Mouse (Mus musculus) hindlimb bud, embryonic 11.5 days (tissue): ENCODE results near the gene Mybphl.
A peak's percentile ranks its signal among the peaks of the same experiment; 100 is the strongest.

ENCODE experiments used
- DNase-seq: peaks from one replicate; pipeline ENCODE4 v3.0.0-alpha.2; 2012; ENCODE audit warnings: low read depth, low spot score; ENCODE audit errors: extremely low spot score

Mybphl gene

DNA sequence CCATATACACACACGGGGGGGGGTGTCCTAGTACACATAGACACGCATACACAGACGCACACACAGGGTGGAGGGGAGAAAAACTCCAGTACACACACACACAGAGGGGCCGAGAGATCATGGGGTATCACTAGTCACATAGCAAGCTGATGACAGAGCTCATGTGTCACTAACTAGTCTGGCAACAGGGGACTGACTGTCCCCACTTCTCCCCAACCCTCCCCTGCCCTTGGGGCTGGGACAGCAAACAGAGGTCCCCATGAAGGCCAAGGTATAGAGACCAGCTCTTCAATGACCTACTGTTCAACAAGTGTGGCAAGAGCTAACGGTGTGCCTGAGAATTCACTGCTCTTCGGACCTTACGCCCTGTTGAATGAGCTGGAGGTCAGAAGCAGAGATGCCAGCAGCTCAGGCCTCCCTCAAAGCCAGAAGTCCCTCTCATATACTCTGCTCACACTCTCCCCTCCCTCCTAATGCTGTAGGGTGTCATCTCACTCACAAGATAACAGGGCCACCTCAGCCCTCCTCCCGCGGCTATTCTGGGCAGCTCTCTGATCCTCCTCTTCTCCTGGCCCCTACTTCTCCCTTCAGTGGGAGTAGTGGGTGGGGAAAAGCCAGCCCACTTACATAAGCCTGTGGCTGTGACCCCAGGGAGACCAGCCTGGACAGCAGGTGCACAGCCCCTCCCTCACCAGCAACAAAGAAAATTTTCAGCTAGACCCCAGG lies at the start of gene Mybphl:
TSS of gene Mybphl (plus strand) at position 642 of the 726 bp plus-strand sequence.
- DNase-seq: no peak

DNA sequence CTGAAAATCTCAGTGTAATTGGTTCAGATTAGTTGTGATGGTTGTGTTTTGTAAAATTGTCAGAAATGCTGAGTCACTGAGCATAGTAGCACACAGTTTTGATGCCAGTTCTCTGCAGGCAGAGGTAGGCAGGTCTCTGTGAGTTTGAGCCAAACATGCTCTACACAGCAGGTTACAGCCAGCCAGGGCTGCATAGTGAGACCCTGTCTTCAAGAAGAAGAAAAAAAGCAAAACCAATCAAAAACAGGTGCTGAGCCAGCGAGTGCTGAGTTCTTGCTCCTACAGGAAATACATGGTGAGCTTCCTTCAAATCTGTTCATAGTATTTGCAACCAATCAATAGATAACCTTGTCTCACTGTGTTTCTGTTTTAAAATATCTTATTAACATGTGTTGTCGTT lies 46.2 kb upstream of the Mybphl start:
- DNase-seq: peak; percentile 37

DNA sequence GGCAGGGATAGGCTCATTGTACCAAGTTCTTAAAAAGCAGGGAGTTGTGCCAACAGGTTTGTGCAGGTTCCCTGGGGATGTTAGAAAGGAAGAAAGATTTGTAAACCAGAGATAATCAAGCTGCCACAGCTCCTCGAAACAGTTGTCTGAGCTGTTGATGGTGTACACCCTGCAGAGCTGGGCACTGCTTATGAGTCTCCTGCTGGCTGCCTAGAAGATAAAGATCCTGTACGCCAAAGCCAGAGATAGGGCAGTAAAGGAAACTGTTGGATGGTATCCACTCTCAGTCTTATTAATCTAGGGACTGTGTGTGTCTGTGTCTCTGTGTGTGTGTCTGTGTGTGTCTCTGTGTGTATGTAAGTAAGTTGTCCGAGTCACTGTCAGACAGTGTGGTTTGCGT lies 43.0 kb upstream of the Mybphl start:
- no peak for DNase-seq

DNA sequence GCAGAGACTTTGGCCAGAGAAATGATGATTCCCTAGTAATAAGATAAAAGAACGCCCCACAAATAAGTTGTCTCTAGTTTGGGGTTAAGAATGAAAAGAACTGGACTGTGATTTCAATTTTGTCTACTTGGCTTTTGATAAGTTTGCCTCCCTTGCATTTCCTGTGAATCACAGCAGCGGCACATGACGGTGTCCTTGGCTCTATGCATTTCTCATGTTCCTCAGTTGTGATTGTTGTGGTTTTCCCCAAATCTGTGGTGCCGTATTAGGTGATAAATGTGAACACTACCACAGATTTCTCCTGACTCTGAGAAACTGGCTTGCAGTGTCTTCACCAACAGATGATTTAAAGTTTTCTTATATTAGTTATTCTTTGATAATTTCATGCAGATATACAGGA lies 42.6 kb upstream of the Mybphl start:
- DNase-seq: no peak

DNA sequence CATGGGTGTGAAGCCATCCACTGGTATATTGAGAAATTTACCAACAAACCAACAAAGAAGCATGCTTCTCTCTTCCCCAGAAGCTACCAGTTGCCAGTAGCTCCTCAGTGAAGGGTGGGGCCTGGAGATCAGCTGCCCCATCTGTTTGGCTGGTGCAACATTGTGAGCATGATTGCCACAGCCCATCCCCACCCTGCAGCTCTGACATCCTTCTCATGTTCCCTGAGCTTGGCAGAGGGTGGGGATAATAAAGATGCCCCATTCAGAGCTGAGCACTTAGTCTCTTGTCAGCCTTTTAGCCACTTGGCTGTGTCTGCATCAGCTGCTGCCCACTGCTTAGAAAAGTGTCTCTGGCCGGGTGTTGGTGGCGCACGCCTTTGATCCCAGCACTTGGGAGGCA lies 41.7 kb upstream of the Mybphl start:
- DNase-seq: no peak

DNA sequence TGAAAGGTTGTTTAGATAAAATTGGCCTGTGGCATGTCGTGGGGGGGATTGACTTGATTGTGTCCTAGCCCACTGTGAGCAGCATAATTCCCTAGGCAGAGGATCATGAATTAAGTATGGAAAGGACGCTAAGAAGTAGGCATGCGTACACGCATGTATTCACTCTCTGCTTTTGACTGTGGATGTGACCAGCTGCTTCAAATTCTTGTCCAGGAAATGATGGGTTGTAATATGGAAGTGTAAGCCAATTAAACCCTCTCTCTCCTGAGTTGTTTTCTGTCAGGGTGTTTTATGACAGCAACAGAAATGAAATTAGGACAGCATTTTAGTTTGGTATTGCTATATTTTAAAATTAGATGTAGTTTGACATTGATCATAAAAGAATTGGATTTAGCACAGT lies 39.9 kb upstream of the Mybphl start:
- no peak for DNase-seq

DNA sequence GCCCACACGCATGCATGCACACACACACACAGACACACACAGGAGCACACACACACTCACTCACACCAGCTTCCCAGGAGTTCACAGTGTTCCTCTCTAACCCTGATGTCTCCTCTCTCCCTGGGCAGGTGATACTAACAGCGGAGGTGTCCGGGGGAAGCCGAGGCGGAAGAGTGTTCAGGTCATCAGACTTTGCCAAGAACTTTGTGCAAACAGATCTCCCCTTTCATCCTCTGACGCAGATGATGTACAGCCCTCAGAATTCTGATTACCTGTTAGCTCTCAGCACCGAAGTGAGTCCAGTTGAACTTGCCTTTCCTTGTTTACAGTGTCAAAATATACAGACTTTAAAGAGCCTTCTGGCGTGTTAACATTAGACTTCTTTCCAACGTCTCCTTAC lies 39.2 kb upstream of the Mybphl start:
- DNase-seq: no peak

DNA sequence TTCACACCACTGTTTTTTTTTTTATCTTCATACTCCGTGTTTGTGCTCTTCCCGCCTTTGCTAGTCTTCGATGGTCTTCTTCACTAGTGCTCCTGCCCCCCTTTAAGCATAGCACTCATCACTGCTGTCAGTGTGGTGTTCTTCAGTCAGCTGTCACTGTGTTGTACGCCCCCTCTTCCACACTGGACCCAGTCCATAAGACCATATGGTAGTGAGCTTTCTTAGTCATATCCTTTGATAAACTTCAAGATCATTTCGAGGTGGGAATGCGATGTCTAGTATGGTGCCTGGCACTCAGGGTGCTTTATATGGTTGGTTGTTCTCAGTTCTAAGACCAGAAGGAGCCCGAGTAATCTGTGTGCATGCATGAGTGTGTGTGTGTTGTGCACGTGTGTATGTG lies 37.4 kb upstream of the Mybphl start:
- DNase-seq: no peak

DNA sequence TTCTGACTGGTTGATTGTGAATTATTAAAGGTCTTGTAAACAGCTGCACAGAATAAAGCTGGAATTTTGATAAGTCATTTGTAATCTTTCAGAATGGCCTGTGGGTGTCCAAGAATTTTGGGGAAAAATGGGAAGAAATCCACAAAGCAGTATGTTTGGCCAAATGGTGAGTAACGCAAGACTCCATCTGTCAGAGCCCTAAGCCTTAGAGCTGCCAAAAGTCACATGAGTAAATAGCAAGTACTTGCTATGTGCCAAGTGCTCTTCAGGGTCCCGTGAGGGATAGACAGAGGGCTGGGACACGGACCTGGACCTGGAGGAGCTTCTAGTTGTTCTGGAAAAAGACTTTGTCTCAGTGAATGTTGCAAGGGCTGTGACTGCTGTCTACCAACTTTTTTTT lies 36.8 kb upstream of the Mybphl start:
- no peak for DNase-seq

DNA sequence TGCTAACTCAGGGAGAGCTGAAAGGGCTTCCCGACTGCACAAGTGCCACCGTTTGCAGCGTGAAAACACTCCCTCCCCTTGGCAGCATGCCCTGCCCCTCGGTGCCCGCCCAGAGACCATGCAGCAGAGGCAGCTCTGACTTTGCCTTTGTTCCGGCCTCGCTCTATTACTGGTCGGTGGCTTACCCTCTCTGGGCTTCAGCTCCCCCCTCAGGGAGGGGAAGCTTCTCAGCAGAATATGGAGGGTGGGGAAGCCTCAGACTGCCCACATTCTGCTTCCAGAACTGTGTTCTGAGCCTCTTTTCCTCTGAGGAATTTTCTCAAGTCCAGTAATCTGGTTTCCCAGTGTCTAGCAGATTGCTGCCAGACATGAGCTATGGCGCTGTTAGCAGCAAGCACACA lies 36.3 kb upstream of the Mybphl start:
- DNase-seq: no peak

DNA sequence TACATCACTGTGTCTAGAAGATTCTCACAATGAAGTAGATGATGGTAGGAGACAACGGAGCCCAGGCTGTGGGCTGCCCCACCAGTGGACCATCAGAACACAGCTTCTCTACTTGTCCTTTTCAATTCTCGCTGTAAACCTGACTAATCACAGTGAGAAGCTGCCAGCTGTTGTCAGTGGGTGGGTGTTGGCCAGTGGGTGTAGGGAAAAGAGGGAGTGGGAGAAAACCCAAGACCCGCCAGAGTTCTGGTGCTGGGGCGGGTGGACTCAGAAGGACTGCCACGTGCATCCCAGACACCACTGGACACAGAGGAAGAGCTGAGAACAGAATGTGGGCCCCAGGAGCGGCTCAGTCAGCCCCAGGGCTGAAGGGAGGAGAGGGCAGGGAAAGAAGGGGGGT lies 33.9 kb upstream of the Mybphl start:
- no peak for DNase-seq

DNA sequence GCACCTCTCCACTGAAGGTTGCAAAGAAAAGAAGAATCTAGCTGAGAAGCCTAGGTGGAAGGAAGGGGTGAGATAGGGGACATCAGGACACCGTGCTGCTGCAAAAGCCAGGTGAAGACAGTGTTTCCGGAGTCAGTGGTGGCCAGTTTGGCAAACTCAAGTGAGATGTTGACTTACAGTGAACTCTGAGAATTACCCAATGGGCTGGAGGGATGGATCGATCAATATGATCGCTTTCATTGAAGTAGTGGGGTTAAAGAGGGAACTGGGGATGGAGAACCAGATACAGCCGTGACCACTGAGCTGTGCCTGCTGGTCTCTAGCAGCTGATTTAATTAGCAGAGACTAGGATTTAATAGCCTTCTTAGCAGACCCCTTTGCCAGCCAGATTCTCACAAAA lies 27.8 kb upstream of the Mybphl start:
- no peak for DNase-seq

DNA sequence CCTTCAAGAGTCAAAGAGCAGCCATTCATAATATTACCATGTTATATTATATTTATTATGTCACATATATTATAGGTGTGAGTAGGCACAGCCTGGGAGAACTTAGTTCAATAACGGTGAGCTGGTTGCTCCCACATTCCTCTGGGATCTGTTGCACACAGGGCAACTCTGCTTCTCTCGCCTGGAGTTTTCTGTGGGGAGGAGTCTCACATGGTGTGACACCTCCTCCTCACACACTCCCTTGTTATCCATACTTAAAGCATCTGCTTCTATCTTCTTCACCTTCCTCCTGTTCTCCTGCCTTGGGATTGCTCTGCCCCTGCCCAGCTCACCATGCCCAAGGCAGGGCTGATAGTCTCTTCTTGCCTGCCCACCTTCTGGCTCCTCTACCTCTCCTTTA lies 23.7 kb upstream of the Mybphl start:
- DNase-seq: no peak

DNA sequence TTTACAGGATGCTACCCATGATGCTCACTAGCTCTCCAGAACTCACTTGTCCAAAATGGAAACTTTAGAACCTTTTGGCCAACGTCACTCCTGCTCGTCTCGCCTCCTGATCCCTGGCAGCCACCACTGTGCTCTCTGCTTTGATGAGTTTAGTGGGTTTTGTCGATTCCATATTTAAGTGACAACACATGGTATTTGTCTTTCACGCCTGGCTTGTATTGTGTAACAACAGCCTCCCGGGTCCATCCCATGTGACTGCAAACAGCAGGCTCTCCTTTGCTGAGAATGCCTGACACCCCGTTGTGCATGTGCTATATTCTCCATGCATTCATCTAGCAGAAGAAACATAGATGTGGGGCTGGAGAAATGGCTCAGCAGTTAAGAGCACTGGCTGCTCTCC lies 22.5 kb upstream of the Mybphl start:
- DNase-seq: no peak

DNA sequence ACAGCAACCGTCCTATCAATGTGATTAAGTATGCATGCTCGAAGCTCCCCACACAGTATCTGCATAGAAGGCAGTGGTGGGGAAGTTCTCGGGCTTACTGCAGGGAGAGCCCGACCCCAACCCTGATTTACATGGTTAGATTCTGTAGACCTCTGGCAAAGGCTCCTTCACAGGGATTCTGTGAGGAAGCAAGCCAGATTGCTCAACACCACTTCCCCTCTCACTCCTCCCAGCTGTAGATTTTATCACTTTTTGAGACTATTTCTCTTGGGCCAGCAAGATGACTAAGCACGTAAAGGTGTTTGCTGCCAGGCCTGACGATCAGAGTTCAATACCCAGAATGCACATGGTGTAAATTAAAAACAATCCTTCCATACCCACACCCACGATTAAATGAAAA lies 18.9 kb upstream of the Mybphl start:
- DNase-seq: no peak

DNA sequence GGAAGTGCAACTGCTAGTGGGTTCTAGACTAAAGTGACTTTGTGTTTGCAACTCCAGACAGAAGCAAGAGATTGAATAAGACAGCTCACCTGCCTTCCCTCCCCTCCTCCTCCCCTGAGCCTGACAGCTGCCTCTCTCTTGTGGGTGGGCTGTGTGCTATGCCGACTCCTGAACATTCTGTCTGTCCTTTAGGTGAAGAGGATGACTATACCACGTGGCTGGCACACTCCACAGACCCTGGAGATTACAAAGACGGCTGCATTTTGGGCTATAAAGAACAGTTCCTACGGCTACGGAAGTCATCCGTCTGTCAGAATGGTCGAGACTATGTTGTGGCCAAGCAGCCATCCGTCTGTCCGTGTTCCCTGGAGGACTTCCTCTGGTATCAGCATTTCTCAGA lies 16.3 kb upstream of the Mybphl start:
- no peak for DNase-seq

DNA sequence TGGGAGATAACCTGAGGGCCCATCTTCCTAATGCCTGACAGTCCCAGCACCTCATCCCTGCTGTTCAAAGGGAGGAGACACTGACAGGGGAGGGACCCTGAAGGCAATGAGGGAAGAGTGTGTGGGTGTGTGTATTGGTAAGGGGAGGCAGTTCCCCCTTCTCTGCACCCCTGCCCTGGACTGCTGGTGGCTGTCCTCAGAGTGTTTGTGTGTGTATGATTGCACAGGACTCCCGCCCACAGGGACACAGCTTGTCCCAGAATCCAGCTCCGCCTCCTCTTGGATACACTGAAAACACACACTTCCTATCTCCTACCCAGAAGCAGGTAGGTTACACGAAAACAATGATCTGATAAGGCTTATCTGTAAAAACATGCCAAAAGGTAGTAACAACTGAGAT lies 9.5 kb upstream of the Mybphl start:
- DNase-seq: no peak

DNA sequence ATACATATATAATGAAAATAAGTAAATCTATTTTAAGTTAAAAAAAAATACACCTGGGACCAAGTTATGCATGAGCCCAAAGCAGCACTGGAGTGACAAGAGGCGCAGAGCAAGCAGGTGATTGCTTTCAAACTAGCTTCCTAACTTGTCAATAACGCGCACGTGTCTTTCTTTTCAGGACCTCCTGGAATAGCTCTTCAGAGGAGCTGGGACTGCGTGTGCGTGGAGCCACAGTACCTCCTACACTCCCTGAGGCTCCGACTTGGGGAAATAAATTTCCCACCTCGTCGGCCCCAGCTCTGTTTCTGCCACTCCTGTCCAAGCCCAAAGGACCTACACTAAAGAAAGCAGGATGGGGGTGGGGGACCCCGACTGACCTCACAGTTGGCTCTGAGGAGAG lies 7.7 kb upstream of the Mybphl start:
- DNase-seq: no peak

DNA sequence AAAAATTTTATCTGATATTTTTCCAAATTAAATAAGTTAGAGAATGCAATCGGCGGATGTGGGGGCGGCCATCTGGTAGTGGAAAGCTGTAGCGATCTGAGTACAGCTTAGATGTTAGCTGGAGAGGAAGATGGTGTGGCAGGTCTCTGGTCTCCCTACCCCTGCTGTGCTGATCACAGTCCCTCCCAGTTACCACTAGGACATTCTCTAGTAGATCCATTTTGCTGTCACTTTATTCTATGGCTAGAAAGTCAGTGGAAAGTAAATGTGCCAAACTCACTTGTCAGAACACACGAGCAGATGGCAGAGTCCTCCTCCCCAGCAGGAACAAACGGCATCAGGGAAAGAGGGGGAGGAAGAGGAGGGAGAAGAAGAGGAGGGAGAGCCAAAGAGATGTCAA lies 6.3 kb upstream of the Mybphl start:
- no peak for DNase-seq

DNA sequence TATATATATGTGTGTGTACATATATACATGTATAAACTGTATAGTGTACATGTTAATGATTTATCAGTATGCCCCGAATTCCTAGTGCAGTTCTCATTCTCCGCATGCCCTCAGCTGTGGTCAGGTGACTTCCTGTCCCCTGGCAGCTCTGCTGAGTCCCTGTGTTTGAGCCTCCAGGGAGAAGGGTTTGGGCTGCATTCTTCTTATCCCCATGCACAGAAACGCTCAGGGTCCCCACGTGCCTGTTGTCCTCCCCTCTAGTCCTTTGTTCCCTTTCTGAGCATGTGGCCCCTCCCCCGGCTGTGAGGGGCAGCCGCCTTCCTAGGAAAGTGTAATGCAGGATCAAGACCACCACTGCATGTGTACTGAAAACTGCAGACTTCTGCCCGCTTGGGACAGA lies 3.8 kb upstream of the Mybphl start:
- DNase-seq: no peak

DNA sequence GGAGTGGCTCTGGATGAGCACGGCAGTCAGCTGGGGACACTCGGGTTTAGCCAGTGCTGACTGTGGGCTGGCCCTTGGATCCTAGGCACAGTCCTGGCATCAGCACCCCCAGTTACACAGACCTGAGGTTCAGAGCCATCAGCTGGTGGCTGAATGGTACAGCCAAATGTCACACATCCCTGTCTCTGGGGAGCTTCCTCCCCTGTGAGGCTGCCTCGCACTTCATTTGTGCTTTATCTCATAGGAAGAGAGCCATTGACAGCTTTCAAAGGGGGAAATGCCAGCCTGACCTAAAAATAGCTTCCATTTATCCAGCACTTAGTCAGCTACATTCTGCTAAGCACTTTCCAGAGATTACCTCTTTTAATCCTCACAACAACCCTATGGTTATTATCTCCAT lies 1.1 kb upstream of the Mybphl start:
- no peak for DNase-seq

DNA sequence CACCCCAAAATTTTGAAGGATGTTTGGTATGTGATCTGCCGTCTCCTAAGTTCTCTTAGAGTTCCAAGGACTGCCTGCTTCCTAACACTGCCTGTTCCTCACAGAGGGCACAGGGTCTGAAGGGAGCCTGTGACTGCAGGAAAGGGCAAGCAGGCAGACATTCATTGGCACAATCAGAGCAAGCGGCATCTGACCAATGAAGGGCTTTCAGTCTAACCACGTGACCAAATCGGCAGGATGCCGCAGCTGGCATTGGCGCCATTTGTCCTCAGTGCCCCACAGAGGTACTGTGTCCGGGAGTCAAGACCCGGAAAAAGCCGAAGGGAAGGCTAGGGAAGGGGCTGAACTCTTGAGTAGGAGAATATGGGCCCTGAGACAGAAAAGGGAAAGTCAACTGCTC lies 2.5 kb downstream of the Mybphl start:
- DNase-seq: no peak

DNA sequence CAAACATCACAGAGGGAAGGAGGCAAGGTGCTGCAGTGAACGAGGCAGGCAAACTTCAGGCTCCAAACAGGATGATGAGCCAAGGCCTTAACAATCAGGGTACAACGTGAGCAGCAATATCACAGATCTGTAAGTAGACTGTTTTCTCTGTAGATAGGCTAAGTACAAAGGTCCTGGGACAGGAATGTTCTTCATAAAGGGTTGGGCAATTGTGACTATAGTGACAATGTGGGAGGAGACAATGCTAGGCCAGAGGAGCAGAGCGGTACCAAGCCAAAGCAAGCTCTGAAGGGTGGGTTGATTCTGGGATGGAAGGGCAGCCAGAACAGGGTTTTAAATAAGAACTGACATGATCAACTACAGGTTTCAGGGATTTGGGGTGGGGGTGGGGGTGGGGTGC lies 3.1 kb downstream of the Mybphl start:
- no peak for DNase-seq

DNA sequence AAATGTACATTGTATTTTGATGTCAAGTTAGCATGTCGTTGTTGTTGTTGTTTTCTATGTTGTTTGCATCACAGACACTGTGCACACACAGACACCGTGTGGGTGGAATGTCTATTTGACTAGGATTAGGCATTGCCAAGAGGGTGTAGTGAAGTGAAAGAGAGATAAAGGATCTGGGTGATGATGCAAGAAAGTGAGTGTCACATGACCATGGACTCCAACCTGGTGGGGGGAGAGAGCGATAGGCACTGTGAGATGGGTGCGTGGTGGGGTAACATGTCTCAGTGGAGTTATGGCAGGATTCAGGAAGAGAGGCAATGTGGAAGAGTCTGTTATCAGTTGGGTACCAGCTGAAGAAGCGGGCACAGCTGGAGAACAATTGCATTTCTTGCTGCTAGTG lies 4.0 kb downstream of the Mybphl start:
- no peak for DNase-seq
